Mouse (Mus musculus) ovary, adult 18-20 months (tissue): Measurements from ENCODE around the gene Acsl3.
A peak's percentile ranks its signal among the peaks of the same experiment; 100 is the strongest.

Experiments
- DNase-seq: peaks from one replicate; pipeline ENCODE4 v3.0.0; 2022; ENCODE audit warnings: low spot score, mixed read lengths

Gene Acsl3

DNA sequence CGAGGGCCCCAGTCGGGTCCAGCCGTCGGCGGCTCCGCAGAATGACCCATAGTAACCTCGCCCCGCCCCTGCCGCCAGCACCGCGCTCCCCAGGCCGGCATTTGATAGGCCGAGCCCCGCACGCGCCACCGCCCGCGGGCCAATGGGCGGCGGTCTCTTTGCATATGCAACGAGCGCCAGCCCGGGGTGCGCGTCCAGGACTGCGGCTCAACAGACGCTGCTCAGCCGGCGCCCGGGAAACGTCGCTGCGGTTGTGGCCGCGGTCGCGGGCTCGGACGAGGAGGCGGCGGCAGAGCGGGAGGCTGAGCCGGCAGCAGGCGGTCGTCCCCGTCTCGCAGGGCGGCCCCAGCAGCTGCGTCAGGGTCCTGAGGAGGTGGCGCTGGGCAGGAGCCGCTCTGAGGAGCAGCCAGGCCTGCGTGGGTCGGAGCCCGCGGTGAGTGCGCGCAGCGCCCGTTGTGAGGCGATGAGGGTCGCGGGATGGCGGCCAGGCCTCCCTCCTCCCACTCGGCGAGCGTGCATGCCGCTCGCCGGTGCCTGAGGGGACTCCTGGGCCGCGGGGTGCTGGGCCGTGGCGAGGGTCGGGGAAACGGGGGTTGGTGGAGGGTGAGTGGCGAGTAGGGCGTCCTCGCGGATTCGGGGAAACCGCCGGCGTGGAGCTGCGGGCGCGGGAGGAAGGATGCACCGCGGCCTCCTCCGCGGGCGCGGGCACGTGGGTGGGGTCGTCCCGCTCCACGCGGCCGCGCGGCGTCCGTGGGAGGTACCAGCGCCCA, at the start of gene Acsl3, which contains the start of gene Utp14b:
TSS of gene Acsl3 (plus strand) at position 155 of the 770 bp plus-strand sequence.
TSS of gene Utp14b (plus strand) at position 368 of the 770 bp plus-strand sequence.
- DNase-seq: peak; percentile 96

DNA sequence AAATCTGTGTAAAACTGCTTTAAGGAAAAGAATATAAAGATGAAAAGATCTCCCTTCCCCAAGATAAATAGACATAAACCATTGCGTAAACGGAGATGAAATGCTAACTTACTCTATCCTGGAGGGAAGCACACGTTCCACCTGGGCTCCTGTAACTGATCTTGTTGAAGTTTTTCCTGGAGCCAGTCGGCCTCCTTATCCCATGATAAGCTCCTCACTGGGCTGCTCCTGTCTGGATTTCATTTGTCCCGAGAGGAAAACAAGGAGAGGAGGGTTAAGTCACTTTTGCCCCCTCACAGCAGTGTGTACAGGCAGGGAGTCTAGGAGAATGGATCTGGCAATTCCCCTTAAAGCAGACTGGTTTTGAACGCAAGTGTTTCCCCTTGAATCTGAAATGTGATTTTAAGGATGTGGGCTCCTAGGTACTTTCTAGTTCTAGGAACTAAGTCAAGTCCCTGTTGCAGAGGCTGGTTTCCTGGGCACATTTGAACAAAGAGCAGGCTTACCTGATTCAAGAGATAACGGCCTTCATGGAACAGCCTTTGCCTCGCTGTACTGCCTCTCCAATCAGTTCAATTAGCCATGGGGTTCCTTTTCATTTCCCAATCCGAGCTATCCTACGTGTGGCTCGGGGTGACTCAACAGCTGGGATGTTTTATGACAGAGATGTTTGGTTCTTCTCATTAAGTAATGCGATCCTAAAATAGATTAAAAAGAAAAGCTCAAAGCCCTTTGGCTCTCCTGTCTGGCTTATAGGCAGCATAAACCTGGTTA, 48.3 kb upstream of the Acsl3 start:
- DNase-seq: no peak

DNA sequence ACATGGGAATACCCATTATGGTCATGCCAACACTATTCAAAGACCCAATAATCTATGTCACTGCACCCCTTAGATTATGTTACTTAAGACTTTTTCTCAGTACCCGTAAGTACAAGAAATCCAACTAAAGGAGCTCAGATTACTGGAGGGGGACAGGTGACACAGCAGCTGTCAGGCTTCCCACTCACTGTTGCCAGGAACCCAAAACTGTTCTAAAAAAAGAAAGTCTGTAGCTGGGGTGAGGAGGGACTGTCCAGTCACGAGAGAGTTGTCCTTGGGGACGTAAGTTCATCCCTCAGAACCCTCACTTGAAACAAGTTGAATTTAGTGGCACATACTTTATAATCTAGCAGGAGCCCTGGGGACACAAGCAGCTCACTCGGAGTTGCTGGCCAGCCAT, 46.6 kb upstream of the Acsl3 start:
- DNase-seq: no peak

DNA sequence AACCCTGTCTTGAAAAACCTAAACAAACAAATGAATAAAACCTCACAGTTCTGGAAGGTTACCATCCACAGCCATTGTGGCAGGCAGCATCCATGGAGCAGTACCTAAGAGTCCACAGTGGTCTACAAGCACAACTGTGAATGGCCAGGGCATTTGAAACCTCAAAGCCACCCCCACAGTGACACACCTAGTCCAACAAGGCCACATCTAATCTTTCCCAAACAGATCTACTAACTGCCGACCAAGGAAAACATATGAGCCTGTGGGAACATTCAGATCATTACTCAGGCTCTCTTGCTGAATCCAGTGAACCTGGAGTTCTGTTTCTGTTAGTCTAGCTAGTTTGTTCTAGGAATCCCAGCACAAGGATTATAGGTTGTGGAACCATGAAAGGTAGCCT, 44.7 kb upstream of the Acsl3 start:
- DNase-seq: no peak

DNA sequence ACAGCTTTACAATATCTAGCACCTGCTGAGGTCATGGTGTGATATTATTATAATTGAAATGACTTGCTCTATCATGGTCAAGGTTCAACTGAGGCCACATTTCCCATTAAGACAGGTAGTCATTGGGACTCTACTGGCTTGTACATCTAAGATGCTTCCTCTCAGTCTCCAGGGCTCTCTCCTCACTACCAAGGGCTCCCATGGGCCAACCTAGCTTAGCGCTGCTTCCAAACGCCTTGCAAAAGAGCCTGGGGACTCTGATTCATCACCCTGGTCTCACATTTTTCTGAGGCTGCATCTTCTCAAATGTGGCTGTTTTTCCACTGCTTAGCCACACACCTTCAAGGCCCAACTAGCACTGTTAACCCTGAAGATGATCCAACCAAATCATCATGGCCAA, 33.3 kb upstream of the Acsl3 start:
- no peak for DNase-seq

DNA sequence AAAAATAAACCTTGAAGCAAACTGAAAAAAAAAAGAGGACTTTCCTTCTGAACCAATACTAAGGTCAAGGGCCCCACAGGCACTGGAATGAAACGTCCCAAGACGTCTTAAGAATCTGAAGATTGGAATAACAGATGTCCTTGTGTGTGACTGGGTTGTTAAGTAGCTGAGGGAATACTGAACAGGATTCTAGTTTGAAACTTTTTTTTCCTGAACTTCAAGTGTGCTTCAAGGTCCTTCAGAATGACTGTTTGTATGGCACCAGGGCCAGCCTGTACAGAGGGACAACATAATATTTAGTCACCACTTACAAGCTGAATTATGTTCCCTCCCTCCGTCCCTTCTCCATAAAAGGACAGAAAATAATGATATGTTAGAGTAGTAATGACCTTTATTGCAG, 23.1 kb upstream of the Acsl3 start:
- DNase-seq: no peak

DNA sequence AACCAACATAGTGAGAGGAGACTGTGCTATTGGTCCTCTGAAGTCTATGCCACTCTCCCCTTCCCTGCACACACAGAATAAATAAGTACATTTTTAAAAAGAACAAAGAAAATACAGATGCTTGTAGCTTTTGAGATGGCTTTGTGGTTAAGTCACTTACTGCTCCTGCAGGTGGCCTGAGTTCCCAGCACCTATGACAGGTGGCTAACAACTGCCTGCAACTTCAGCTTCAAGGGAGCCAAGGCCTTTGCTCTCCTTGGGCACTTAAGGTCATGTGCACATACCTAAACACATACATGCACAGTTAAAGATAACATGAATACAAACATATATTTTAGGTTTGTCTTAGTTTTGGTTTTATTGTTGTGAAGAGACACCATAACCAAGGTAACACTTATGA, 16.8 kb upstream of the Acsl3 start:
- DNase-seq: no peak

DNA sequence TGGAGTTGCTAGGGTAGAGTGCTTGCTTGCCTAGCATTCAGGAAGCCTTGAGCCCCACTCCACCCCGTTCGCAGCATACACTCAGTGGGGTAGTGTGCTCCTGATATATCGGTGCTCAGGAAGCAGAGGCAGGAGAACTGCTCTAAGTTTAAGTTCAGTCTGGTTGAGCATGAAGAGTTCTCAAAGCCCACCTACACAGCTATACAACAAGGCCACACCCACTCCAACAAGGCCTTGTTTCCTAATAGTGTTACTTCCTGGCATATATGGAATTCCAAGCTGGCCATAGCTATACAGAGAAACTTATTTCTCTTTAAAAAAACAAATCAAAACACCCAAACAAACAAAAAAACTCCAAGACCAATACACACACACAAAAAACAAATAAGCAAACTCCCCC, 15.8 kb upstream of the Acsl3 start:
- DNase-seq: no peak

DNA sequence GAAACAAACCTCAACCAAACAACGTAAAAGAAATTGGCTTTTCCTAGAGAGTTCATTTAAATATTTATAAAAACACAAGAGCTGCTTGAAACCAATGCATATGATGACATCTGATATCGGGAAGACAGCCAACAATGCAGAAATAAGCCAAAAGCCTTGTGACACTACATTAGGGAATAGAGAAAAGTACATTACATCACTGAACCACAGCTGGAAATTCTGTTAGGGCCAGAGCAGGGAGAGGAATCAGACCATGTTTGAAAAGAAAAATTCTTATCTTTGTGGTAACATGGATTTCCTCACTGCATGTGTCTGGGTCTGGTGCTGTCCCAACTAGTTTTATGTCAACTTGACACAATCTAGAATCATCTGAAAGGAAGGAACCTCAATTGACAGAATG, 15.4 kb upstream of the Acsl3 start:
- DNase-seq: no peak

DNA sequence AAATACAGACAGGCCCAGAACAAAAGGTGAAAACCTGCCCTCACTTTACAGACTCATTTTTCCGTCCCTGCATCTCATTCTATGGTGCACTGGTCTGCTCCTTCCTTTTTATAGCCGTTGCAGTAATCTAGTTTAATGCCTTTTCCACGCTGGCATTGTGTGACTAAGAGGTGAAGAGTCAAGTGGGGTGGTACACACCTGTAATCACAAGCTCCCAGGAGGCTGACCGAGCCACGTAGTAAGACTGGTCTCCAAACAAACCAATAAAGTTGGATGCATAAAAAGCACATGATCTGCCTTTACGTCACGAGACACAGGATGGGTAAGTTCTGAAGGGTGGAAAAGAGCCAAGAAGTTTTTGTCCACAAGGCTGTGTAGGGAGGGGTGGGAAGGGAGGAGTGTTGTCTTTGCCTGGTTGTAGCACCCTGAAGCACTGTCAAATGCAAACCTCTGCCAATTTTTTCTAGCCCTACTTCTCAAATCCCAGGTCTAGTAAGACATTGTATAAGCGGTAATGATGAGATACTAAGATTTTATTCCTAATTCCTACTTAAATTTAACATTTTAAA, 10.2 kb upstream of the Acsl3 start:
- no peak for DNase-seq

DNA sequence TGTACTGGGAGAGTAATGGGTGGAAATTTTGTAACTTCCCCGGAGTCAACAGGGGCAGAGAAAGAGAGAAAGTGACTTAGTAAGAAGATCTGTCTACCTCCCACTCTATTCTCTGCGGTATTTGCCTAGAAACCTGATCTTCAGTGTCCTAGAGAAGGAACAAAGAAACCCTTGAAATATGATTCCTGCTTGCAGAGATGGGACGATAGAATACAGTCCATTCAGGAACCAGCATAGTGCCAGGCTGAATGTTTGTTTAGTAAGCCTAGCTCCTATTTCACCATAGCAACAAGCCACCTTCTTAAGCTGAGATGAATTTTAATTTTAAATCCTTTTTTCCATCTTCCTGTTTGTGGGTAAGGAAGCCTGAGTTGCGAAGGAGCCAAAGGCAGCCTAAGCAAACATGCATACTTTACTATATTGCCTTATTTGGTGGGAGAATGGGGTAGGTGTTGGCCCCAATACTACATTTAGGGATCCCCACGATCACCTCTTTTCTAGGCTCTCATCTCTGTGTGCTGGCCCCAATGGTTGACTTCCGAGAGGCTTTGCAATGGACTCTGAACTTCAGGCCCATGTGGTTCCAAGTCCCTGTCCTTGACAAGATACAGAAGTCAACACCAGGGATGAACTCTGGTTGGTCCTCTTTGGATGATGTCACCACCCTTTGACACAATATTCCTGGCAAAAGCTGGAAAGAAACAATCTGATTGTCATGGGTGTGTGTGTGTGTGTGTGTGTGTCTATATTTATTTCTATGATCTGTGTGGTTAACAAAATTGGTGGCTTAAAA, 8.2 kb upstream of the Acsl3 start:
- no peak for DNase-seq

DNA sequence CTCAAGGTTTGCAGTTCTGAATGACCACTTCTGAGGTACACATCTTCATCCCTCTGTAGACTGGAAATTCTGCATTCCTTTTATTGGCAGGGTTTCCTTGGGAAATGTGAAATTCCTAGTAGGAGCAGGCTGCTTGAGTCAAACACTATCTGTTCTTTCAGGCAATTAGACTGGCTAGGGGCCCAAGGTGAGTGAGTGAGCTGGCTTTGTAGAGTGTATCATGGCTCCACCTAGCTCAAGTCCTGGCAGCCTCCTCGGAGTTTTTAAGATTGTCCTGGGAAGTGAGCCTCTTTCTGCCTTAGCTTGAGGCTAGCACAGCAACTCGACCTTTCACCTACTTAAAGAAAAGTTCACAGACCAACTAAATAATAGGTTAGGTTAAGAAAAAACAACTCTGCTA, 1.2 kb upstream of the Acsl3 start:
- peak; percentile 35 for DNase-seq

DNA sequence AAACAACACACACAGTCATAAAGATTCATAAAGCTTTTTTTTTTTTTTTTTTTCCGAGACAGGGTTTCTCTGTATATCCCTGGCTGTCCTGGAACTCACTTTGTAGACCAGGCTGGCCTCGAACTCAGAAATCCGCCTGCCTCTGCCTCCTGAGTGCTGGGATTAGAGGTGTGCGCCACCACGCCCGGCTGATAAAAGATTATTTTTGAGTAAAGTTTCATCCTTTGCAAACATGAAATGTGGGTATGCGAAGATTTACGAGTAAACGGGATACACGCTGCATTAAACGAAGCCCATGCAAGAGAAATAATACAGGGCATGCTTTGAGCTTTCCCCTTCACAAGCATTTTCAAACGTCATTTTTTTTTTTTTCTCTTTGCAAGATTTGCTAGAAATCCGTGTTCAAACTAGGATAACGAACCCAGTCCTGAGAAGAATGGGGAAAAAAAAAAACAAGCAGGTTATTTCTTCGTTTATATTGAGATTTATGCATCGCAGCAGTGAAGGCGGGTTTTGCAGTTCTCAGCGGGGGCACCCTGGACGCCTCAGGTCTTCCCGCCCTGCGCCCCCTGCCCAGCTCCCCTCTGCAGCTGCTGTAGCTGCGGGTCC, 500 bp upstream of the Acsl3 start:
- no peak for DNase-seq

DNA sequence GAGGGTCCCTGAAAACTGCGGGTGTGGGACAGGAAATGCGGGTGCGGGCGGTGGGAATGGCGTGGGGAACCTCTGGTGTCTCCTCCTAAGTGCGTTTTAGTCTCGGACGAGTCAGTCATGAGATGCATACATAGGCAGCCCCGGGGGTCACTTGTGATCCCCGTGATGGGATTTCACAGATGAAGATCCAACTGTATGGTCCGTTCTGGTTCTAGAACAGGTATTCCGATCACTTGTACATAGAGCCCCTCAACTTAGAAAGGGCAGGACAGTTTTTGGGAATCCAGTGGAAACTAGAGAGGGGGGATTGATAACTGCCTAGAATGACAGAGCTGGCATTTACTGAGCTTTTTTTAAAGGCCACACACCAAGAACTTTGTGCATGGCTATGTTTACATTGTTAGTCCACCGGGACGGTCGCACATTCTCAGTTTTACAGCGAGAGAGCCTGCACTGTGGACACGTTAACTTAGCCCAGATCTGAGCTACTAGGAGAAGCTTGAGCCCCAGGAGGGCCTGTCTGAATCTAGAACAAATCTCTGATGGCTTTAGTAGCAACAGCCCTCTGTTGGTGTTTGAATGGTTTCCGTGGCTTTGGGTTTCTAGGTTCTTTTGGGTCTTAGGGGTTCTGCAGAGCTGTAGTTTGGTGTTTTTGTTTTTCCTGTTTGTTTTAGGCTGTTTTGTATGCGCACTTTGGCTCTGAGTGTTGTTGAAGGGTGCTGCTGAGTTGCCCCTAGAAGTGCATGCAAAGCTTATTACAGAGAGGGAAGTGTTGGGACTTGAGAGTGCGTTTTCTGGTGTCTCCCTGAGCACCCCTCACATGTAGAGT, 1.0 kb downstream of the Acsl3 start:
- no peak for DNase-seq

DNA sequence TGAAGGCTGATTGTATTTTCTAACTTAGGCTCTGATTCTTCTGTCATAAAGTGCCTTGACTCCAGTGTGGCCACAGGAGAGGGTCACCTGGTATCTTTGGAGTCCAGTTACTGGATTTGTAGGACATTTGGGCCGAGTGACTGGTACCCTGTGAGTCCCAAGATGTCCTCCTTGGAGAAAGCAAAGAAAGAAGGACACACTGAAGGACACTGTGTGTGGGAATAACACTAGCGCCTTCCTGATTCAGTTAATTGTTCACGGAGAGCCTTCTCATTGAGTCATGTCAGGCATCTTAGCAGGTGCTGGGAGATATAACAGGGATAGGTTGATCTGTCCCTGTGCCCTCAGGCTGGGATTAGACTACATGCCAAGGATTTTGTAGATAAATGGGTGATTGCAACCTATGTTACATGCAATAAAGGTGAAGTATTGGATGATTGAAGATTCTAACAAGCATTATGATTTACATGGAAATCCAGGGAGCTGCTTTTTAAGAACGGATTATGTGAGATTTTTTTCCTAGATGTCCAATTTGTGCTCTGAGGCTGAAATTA, 1.7 kb downstream of the Acsl3 start:
- DNase-seq: no peak

DNA sequence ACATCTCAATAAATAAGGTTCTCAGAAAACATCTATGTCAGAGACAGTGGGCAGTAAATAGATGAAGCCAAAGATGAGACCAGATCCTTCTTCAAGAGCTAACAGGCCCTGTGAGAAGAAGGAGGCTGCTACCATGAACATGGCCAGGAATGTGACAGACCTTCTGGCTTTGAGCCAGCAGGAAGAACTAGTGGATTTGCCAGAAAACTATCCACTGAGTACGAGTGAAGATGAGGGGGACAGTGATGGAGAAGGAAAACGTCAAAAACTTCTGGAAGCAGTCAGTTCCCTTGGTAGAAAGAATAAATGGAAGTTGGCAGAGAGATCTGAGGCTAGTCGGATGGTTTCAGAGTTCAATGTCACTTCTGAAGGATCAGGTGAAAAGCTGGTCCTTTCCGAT, 6.7 kb downstream of the Acsl3 start:
- no peak for DNase-seq

DNA sequence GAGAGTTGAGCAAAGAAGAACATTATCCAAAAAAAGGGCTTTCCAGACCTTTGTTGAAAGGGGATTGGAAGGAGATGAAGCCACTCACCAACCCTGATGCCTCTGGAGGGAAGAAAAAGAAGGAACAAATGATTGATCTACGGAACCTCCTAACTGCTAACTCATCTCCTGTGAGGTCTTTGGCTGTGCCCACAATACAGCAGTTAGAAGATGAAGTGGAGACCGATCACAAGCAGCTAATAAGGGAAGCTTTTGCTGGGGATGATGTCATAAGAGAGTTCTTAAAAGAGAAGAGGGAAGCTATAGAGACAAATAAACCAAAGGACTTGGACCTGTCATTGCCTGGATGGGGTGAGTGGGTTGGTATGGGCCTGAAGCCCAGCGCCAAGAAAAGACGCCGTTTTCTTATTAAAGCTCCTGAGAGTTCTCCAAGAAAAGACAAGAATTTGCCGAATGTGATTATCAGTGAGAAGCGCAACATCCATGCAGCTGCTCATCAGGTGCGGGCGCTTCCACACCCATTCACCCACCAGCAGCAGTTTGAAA, 8.4 kb downstream of the Acsl3 start:
- DNase-seq: no peak

DNA sequence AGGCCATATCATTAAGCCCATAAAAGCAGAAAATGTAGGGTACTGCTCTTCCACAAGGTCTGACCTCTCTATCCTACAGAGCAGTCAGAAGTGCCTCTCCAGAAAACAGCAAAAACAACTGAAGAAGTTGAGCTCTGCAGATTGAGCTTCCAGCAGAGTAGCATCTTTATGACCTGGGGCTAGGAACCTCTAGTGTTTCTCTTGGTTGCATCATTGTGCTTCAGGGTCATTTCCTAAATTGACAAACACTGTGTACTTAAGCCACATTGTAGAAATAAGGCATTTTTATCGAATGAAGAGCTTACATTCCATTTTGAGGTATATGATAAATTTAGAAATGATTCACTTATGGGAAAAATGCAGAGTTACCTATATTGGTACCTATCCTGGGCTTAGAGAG, 9.0 kb downstream of the Acsl3 start:
- no peak for DNase-seq

DNA sequence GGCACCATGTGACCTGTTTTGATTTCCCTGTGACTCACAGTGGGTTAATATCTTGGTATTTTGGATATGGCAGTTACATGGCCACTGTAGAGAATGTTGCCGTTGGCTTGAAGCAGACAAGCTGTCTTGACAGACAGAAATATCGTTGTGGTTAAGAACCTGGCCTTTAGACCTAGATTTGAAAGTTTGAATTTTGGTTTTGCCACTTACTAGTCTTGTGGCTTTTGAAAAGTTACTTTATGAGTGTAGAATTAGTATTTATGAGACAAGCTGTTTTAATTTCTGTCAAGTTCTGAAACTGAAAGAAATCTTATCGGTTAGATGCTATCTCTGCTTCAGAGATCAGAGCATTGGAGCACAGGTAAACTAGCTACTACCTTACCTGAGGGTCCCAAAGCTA, 24.7 kb downstream of the Acsl3 start:
- no peak for DNase-seq

DNA sequence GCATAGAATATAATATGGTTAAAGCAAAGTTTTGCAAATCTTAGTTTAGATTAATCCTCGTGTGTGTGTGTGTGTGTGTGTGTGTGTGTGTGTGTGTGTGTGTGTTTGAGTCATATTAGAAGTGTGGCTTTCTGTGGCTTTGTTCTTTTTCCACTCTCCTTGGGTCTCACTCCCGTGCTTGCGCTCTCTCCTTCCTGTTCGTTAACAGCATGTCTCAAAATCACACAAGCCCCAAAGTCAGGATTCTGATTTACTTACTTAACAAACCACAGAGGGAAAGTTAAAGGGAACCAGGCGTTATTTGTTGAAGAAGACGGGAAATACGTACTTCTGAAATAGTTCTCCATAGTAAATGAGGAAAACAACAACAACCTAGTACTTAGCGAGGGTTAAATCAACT, 26.5 kb downstream of the Acsl3 start:
- no peak for DNase-seq
